Mouse (Mus musculus): Measurements from ENCODE around the gene Ptchd4. TPM values are rescaled to one million over a fixed set of nuclear protein-coding genes. Genes with fewer than 3 reads are reported as not detected.

The Ptchd4 gene
- total RNA-seq, 1 experiment: 0.09 TPM

DNA sequence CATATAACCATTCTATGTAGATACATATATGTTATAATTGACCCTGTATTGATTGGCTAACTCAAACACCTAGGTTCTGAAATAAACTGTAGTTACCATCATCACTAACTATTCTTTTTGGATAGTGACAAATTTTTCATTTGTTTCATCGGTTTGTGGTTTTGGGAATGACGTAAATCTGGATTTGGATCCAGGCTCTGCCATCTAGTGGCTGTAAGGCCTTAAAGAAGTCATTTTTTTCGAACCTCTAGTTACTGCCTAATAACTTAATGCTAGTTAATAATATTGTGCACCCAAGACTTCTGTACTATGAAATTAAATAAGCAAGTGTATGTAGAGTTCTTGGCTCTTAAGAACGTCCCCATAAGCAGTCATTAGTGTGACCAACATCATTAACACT lies 11.5 kb upstream of the Ptchd4 start:
- Histone ChIP-seq H3K9ac (ENCODE audit: insufficient read depth, low read depth, low read length, poor library complexity, severe bottlenecking) (no peak overlapping the region), H3K9me3 (ENCODE audit: control insufficient read depth, insufficient read depth, low read depth, low read length) (no peaks in the 10 kb centered on the region), H3K36me3 (ENCODE audit: control insufficient read depth, insufficient read depth, low read length, poor library complexity, severe bottlenecking) (no peaks in the 10 kb centered on the region), H3K4me1 (ENCODE audit: control insufficient read depth in 2 of 2, insufficient read depth in 2 of 2, low read length in 2 of 2, poor library complexity in 1 of 2) (no peaks in the 10 kb centered on the region), H3K4me3 (ENCODE audit: insufficient read depth in 1 of 2, low read depth in 1 of 2, low read length in 2 of 2, poor library complexity in 1 of 2, severe bottlenecking in 1 of 2) (no peak overlapping the region), H3K27ac (ENCODE audit: insufficient read depth, low read depth, low read length, poor library complexity, severe bottlenecking) (no peak overlapping the region)
- no peak for DNase-seq (ENCODE audit: low read depth, low spot score)
- in situ Hi-C loops (cut with MboI; ENCODE audit: low sequenced_read_pairs in 2 of 2, unreplicated experiment in 2 of 2): no loop called here
- TF ChIP-seq CHD2 (IDR thresholded peaks at IDR 0.05; ENCODE audit: low read depth, low read length): no peak
- TF ChIP-seq MAFK (IDR thresholded peaks at IDR 0.05; ENCODE audit: insufficient read depth, low read depth, low read length): no peak
- TF ChIP-seq ZNF384 (IDR thresholded peaks at IDR 0.05; ENCODE audit: low read depth, low read length): no peak
- no peak for TF ChIP-seq ZC3H11A (IDR thresholded peaks at IDR 0.05; ENCODE audit: borderline replicate concordance, low read depth, low read length)
- no peak for TF ChIP-seq HCFC1 (IDR thresholded peaks at IDR 0.05; ENCODE audit: borderline replicate concordance, insufficient read depth, low read length)

DNA sequence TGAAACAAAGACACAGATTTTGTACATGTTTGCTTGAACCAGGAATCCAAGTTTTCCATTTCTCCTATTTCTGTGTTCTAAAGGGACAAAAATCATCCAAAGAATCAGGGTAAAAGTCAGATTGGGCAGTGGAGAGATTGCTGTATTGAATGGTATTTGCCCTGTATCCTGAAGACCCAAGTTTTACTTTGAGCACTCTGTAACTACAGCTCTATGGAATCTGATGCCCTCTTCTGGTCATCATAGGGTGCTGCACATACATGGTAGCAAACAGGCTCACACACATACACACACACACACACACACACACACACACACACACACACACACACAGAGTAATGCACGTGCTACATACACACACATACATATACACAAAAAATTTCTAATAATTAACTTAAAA lies 8.7 kb upstream of the Ptchd4 start:
- in situ Hi-C loops (cut with MboI; ENCODE audit: low sequenced_read_pairs in 2 of 2, unreplicated experiment in 2 of 2): no loop called here
- TF ChIP-seq CHD2 (IDR thresholded peaks at IDR 0.05; ENCODE audit: low read depth, low read length) (no peak), ZC3H11A (IDR thresholded peaks at IDR 0.05; ENCODE audit: borderline replicate concordance, low read depth, low read length) (peak; percentile 16; the same call in 1 of the 2 replicates)
- no peak for DNase-seq (ENCODE audit: low read depth, low spot score)
- Histone ChIP-seq H3K36me3 (ENCODE audit: control insufficient read depth, insufficient read depth, low read length, poor library complexity, severe bottlenecking) (no peaks in the 10 kb centered on the region), H3K4me1 (ENCODE audit: control insufficient read depth in 2 of 2, insufficient read depth in 2 of 2, low read length in 2 of 2, poor library complexity in 1 of 2) (no peaks in the 10 kb centered on the region), H3K27ac (ENCODE audit: insufficient read depth, low read depth, low read length, poor library complexity, severe bottlenecking) (no peak overlapping the region), H3K4me3 (ENCODE audit: insufficient read depth in 1 of 2, low read depth in 1 of 2, low read length in 2 of 2, poor library complexity in 1 of 2, severe bottlenecking in 1 of 2) (no peak overlapping the region), H3K9me3 (ENCODE audit: control insufficient read depth, insufficient read depth, low read depth, low read length) (no peaks in the 10 kb centered on the region), H3K9ac (ENCODE audit: insufficient read depth, low read depth, low read length, poor library complexity, severe bottlenecking) (no peak overlapping the region)

DNA sequence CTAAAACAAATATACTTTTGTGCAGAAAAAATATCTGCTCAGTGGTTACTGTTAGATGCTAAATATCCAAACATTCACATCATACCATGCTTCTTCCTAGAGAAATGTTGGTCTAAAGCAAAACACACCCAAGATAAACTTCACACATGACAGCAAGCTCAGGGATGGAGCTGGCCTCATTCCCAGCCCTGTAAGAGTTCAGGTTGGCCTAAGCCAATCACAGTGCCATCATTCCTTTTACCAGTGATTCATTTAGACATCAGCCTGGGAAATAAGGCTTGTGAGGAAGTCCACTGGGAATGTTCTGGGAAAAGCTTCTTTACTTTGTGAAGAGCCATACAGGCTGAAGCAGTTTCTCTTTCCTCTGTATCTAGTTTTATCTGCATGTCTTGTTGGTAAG lies 5.6 kb upstream of the Ptchd4 start:
- no peaks in the 10 kb centered on the region for H3K36me3 ChIP-seq (ENCODE audit: control insufficient read depth, insufficient read depth, low read length, poor library complexity, severe bottlenecking)
- DNase-seq (ENCODE audit: low read depth, low spot score): no peak
- no peak overlapping the region for H3K9ac ChIP-seq (ENCODE audit: insufficient read depth, low read depth, low read length, poor library complexity, severe bottlenecking)
- no peak overlapping the region for H3K27ac ChIP-seq (ENCODE audit: insufficient read depth, low read depth, low read length, poor library complexity, severe bottlenecking)
- H3K9me3 ChIP-seq (ENCODE audit: control insufficient read depth, insufficient read depth, low read depth, low read length): no peaks in the 10 kb centered on the region
- H3K4me3 ChIP-seq (ENCODE audit: insufficient read depth in 1 of 2, low read depth in 1 of 2, low read length in 2 of 2, poor library complexity in 1 of 2, severe bottlenecking in 1 of 2): no peak overlapping the region
- H3K4me1 ChIP-seq (ENCODE audit: control insufficient read depth in 2 of 2, insufficient read depth in 2 of 2, low read length in 2 of 2, poor library complexity in 1 of 2): no peaks in the 10 kb centered on the region
- in situ Hi-C loops (cut with MboI; ENCODE audit: low sequenced_read_pairs in 2 of 2, unreplicated experiment in 2 of 2): no loop called here
- TF ChIP-seq CHD2 (IDR thresholded peaks at IDR 0.05; ENCODE audit: low read depth, low read length) (no peak), HCFC1 (IDR thresholded peaks at IDR 0.05; ENCODE audit: borderline replicate concordance, insufficient read depth, low read length) (no peak)

DNA sequence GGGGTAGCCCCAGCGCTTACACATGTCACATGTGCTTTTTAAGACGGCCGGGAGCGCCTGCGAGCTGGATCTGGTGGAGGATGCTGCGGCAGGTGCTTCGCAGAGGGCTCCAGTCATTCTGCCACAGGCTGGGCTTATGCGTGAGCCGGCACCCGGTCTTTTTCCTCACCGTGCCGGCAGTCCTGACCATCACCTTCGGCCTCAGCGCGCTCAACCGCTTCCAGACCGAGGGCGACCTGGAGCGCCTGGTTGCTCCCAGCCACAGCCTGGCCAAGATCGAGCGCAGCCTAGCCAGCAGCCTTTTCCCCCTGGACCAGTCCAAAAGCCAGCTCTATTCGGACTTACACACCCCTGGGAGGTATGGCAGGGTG lies 850 bp downstream of the Ptchd4 start:
- no peaks in the 10 kb centered on the region for H3K36me3 ChIP-seq (ENCODE audit: control insufficient read depth, insufficient read depth, low read length, poor library complexity, severe bottlenecking)
- H3K27ac ChIP-seq (ENCODE audit: insufficient read depth, low read depth, low read length, poor library complexity, severe bottlenecking): no peak overlapping the region
- H3K9ac ChIP-seq (ENCODE audit: insufficient read depth, low read depth, low read length, poor library complexity, severe bottlenecking): no peak overlapping the region
- in situ Hi-C loops (cut with MboI; ENCODE audit: low sequenced_read_pairs in 2 of 2, unreplicated experiment in 2 of 2): no loop called here
- TF ChIP-seq MAFK (IDR thresholded peaks at IDR 0.05; ENCODE audit: insufficient read depth, low read depth, low read length) (no peak), ZC3H11A (IDR thresholded peaks at IDR 0.05; ENCODE audit: borderline replicate concordance, low read depth, low read length) (no peak), HCFC1 (IDR thresholded peaks at IDR 0.05; ENCODE audit: borderline replicate concordance, insufficient read depth, low read length) (no peak), ZNF384 (IDR thresholded peaks at IDR 0.05; ENCODE audit: low read depth, low read length) (no peak), CHD2 (IDR thresholded peaks at IDR 0.05; ENCODE audit: low read depth, low read length) (no peak)
- no peaks in the 10 kb centered on the region for H3K9me3 ChIP-seq (ENCODE audit: control insufficient read depth, insufficient read depth, low read depth, low read length)
- H3K4me1 ChIP-seq (ENCODE audit: control insufficient read depth in 2 of 2, insufficient read depth in 2 of 2, low read length in 2 of 2, poor library complexity in 1 of 2): no peaks in the 10 kb centered on the region
- no peak for DNase-seq (ENCODE audit: low read depth, low spot score)
- H3K4me3 ChIP-seq (ENCODE audit: insufficient read depth in 1 of 2, low read depth in 1 of 2, low read length in 2 of 2, poor library complexity in 1 of 2, severe bottlenecking in 1 of 2): peak overlapping the region; percentile 68 to 69

DNA sequence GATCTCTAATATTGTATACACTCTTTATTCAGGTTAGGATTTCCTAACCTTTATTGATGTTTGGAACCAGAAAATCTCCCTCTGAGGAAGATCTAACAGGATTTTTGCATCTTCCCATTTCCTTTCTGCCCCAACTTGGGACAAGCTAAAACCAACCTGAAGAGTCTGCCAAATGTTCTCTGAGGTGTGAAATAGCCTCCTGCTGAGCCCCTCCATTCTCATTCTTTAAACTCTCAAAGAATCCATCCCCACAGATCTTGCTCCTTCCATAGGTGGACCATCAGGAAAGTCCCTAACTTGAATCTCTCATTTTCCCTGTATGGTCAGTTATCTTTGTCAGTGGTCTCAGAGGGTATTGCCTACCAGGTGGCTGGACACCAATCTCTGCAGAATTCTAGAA lies 20.0 kb downstream of the Ptchd4 start:
- TF ChIP-seq HCFC1 (IDR thresholded peaks at IDR 0.05; ENCODE audit: borderline replicate concordance, insufficient read depth, low read length): no peak
- TF ChIP-seq ZNF384 (IDR thresholded peaks at IDR 0.05; ENCODE audit: low read depth, low read length): no peak
- TF ChIP-seq MAFK (IDR thresholded peaks at IDR 0.05; ENCODE audit: insufficient read depth, low read depth, low read length): no peak
- no peak for TF ChIP-seq CHD2 (IDR thresholded peaks at IDR 0.05; ENCODE audit: low read depth, low read length)
- no peak for TF ChIP-seq ZC3H11A (IDR thresholded peaks at IDR 0.05; ENCODE audit: borderline replicate concordance, low read depth, low read length)
- no peak overlapping the region for H3K4me3 ChIP-seq (ENCODE audit: insufficient read depth in 1 of 2, low read depth in 1 of 2, low read length in 2 of 2, poor library complexity in 1 of 2, severe bottlenecking in 1 of 2)
- H3K9ac ChIP-seq (ENCODE audit: insufficient read depth, low read depth, low read length, poor library complexity, severe bottlenecking): no peak overlapping the region
- H3K4me1 ChIP-seq (ENCODE audit: control insufficient read depth in 2 of 2, insufficient read depth in 2 of 2, low read length in 2 of 2, poor library complexity in 1 of 2): no peaks in the 10 kb centered on the region
- in situ Hi-C loops (cut with MboI; ENCODE audit: low sequenced_read_pairs in 2 of 2, unreplicated experiment in 2 of 2): no loop called here
- H3K9me3 ChIP-seq (ENCODE audit: control insufficient read depth, insufficient read depth, low read depth, low read length): no peaks in the 10 kb centered on the region
- DNase-seq (ENCODE audit: low read depth, low spot score): no peak
- no peaks in the 10 kb centered on the region for H3K36me3 ChIP-seq (ENCODE audit: control insufficient read depth, insufficient read depth, low read length, poor library complexity, severe bottlenecking)
- no peak overlapping the region for H3K27ac ChIP-seq (ENCODE audit: insufficient read depth, low read depth, low read length, poor library complexity, severe bottlenecking)
